Comparison of ENCODE assay signal across 16 mouse cellular contexts in the genomic region with DNA sequence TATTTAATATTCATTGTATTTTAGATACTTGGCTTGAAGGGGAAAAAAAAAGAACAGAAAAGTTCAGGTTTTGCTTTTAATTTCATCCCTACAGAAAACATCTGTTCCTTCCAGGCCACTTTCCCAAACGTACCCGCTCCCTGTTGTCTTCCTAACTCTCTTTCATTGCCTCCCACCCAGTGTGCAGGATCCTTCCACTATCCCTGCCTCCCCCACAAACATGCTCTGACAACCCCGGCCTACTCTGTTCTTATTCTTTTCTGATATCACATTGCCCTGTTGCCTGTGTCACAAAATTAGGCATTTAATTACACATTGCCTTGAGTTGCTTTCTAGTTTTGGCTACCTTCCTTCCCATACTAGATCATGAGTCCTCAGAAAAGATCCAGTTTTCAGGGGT.
"Had no signal": no experiment of that assay in that cellular context is flagged by ENCODE, and none has a peak within 500 bp of the region (broad histone marks: within the 10 kb centered on the region; RNA-seq: fewer than 3 reads in every experiment).

No protein-coding gene starts in this region.

- H3K9me3 ChIP-seq: megakaryocyte, embryonic 14.5 days; midbrain, embryonic 13.5 days; midbrain, embryonic 15.5 days; neural tube, embryonic 12.5 days; stomach, embryonic 15.5 days had no signal

- H3K27me3 ChIP-seq: megakaryocyte, embryonic 14.5 days; midbrain, embryonic 13.5 days; midbrain, embryonic 15.5 days; neural tube, embryonic 12.5 days; stomach, embryonic 15.5 days had no signal

- ATAC-seq: midbrain, embryonic 13.5 days; midbrain, embryonic 15.5 days had no signal

- H3K36me3 ChIP-seq: midbrain, embryonic 13.5 days; midbrain, embryonic 15.5 days; neural tube, embryonic 12.5 days; stomach, embryonic 15.5 days had no signal

- H3K4me1 ChIP-seq: megakaryocyte, embryonic 14.5 days; midbrain, embryonic 13.5 days; midbrain, embryonic 15.5 days; neural tube, embryonic 12.5 days; stomach, embryonic 15.5 days had no signal

- H3K27ac ChIP-seq: liver, embryonic 14.5 days; macrophage; midbrain, embryonic 13.5 days; midbrain, embryonic 15.5 days; neural tube, embryonic 12.5 days; stomach, embryonic 15.5 days; stomach, postnatal 0 days had no signal

- H3K9ac ChIP-seq: liver, embryonic 14.5 days; lung, embryonic 14.5 days; midbrain, embryonic 13.5 days; midbrain, embryonic 15.5 days; neural tube, embryonic 12.5 days; stomach, embryonic 15.5 days had no signal

- H3K4me2 ChIP-seq: lung, embryonic 14.5 days; midbrain, embryonic 11.5 days; midbrain, embryonic 13.5 days; midbrain, embryonic 15.5 days; neural tube, embryonic 12.5 days; stomach, embryonic 15.5 days had no signal

- DNase-seq: lung, adult 18-20 months; lung, embryonic 14.5 days; lung, postnatal 14 days; lung, postnatal 36 days; thymus, adult 2 months; thymus, postnatal 25 days; thymus, postnatal 4 days had no signal

- H3K4me3 ChIP-seq: megakaryocyte, embryonic 14.5 days; midbrain, embryonic 13.5 days; midbrain, embryonic 15.5 days; neural tube, embryonic 12.5 days; stomach, embryonic 15.5 days had no signal
